Mouse (Mus musculus) CH12.LX (cell line): ENCODE measurements at regions not wholly inside any gene's neighbourhood (a gene's known extent, or its start where the extent isn't known, plus 50 kb on each side); places are given as distances from the start of the nearest gene placed in this dataset.

ENCODE experiments used
- DNase-seq: peaks from one replicate; pipeline ENCODE4 v3.0.0-alpha.2; 2013; ENCODE audit errors: extremely low read depth
- H3K27ac ChIP-seq: 2 replicates; pipeline ENCODE4 v1.5.1; 2012; ENCODE audit warnings: low read depth, mild to moderate bottlenecking, control low read depth, moderate library complexity; ENCODE audit not compliant: insufficient read depth
- H3K27me3 ChIP-seq: replicated peaks from 2 replicates; pipeline ENCODE3; 2012; ENCODE audit warnings: inconsistent platforms
- H3K36me3 ChIP-seq, 2 experiments: replicated peaks in 1 of 2; 2 replicates each; pipeline versions ENCODE3 to v1.6.1; 2012; ENCODE audit warnings: inconsistent platforms in 1 of 2, low read length in 1 of 2, mild to moderate bottlenecking in 1 of 2, mixed read lengths in 1 of 2, moderate library complexity in 1 of 2; ENCODE audit not compliant: control insufficient read depth in 1 of 2, insufficient read depth in 1 of 2
- H3K4me1 ChIP-seq, 2 experiments: 2 replicates each; pipeline ENCODE4 v1.6.1; 2012; ENCODE audit warnings: inconsistent platforms in 1 of 2, moderate library complexity in 1 of 2; ENCODE audit not compliant: insufficient read depth in 2 of 2, control insufficient read depth in 1 of 2
- H3K4me2 ChIP-seq: 2 replicates; pipeline ENCODE4 v1.6.1; 2012; ENCODE audit warnings: low read depth, mild to moderate bottlenecking, control low read depth; ENCODE audit not compliant: poor library complexity, insufficient read depth, severe bottlenecking
- H3K4me3 ChIP-seq, 3 experiments: fragments of 150-350 bp in 1 of 3; sonication (generic) in 1 of 3; replicated peaks in 1 of 3; 2 replicates each; pipeline versions ENCODE3 to v1.5.1; 2011 to 2012; ENCODE audit warnings: low read depth in 2 of 3, low read length in 2 of 3, mild to moderate bottlenecking in 2 of 3, moderate library complexity in 2 of 3, control low read depth in 1 of 3, improper control_type of control experiment in 1 of 3, inconsistent platforms in 1 of 3, mixed read lengths in 1 of 3; ENCODE audit not compliant: poor library complexity in 1 of 3
- H3K79me2 ChIP-seq: replicated peaks from 2 replicates; pipeline ENCODE4 v1.6.1; 2012; ENCODE audit warnings: mild to moderate bottlenecking, moderate library complexity; ENCODE audit not compliant: control insufficient read depth, poor library complexity, insufficient read depth, severe bottlenecking; ENCODE audit errors: extremely low read depth
- H3K9ac ChIP-seq: 2 replicates; pipeline ENCODE4 v1.6.1; 2012; ENCODE audit warnings: low read depth, mild to moderate bottlenecking, control low read depth, moderate library complexity; ENCODE audit not compliant: insufficient read depth
- H3K9me3 ChIP-seq: replicated peaks from 2 replicates; pipeline ENCODE3; 2012; ENCODE audit warnings: low read length, inconsistent platforms, mixed read lengths
- CHD1 ChIP-seq: IDR thresholded peaks from 2 replicates; pipeline ENCODE4 v1.6.1; 2012; ENCODE audit warnings: low read depth, low read length, improper control_type of control experiment, inconsistent platforms
- CHD2 ChIP-seq: IDR thresholded peaks from 2 replicates; pipeline ENCODE4 v1.6.1; 2011; ENCODE audit warnings: low read length, improper control_type of control experiment
- ELF1 ChIP-seq: IDR thresholded peaks from 2 replicates; pipeline ENCODE4 v1.6.1; 2014; ENCODE audit warnings: low read depth, mild to moderate bottlenecking, inconsistent platforms, low read length, improper control_type of control experiment
- EP300 ChIP-seq: IDR thresholded peaks from 2 replicates; pipeline ENCODE4 v1.6.1; 2011; ENCODE audit warnings: low read length, improper control_type of control experiment
- ETS1 ChIP-seq: conservative IDR thresholded peaks from 2 replicates; pipeline ENCODE4 v1.6.1; 2012; ENCODE audit warnings: low read depth, mild to moderate bottlenecking, inconsistent platforms, low read length, improper control_type of control experiment, moderate library complexity
- JUN ChIP-seq: IDR thresholded peaks from 2 replicates; pipeline ENCODE4 v1.6.1; 2011; ENCODE audit warnings: low read depth, mild to moderate bottlenecking, low read length, improper control_type of control experiment, moderate library complexity; ENCODE audit not compliant: insufficient read depth
- KAT2A ChIP-seq: IDR thresholded peaks from 2 replicates; pipeline ENCODE4 v1.6.1; 2012; ENCODE audit warnings: low read length, improper control_type of control experiment, inconsistent platforms; ENCODE audit not compliant: insufficient replicate concordance
- MAX ChIP-seq: IDR thresholded peaks from 2 replicates; pipeline ENCODE4 v1.6.1; 2011; ENCODE audit warnings: low read length, improper control_type of control experiment
- MAZ ChIP-seq: IDR thresholded peaks from 2 replicates; pipeline ENCODE4 v1.6.1; 2012; ENCODE audit warnings: low read depth, mild to moderate bottlenecking, inconsistent platforms, low read length, improper control_type of control experiment, moderate library complexity
- NRF1 ChIP-seq: IDR thresholded peaks from 2 replicates; pipeline ENCODE4 v1.6.1; 2014; ENCODE audit warnings: low read depth, mild to moderate bottlenecking, inconsistent platforms, low read length, improper control_type of control experiment, moderate library complexity
- PAX5 ChIP-seq: IDR thresholded peaks from 2 replicates; pipeline ENCODE4 v1.6.1; 2012; ENCODE audit warnings: low read length, inconsistent platforms, mixed read lengths
- RAD21 ChIP-seq: IDR thresholded peaks from 2 replicates; pipeline ENCODE4 v1.6.1; 2011; ENCODE audit warnings: low read depth, mild to moderate bottlenecking, low read length, improper control_type of control experiment, moderate library complexity
- RCOR1 ChIP-seq: conservative IDR thresholded peaks from 2 replicates; pipeline ENCODE4 v1.6.1; 2012; ENCODE audit warnings: low read depth, mild to moderate bottlenecking, inconsistent platforms, low read length, improper control_type of control experiment
- SIN3A ChIP-seq: IDR thresholded peaks from 2 replicates; pipeline ENCODE4 v1.6.1; 2012; ENCODE audit warnings: low read length, improper control_type of control experiment, inconsistent platforms
- TCF12 ChIP-seq: IDR thresholded peaks from 2 replicates; pipeline ENCODE4 v1.6.1; 2014; ENCODE audit warnings: low read depth, mild to moderate bottlenecking, inconsistent platforms, low read length, improper control_type of control experiment
- UBTF ChIP-seq: IDR thresholded peaks from 2 replicates; pipeline ENCODE4 v1.6.1; 2012; ENCODE audit warnings: low read depth, mild to moderate bottlenecking, inconsistent platforms, low read length, improper control_type of control experiment, moderate library complexity
- USF1 ChIP-seq: IDR thresholded peaks from 2 replicates; pipeline ENCODE4 v1.6.1; 2014; ENCODE audit warnings: low read depth, mild to moderate bottlenecking, inconsistent platforms, low read length, improper control_type of control experiment
- ZMIZ1 ChIP-seq: IDR thresholded peaks from 2 replicates; pipeline ENCODE4 v1.6.1; 2012; ENCODE audit warnings: low read depth, mild to moderate bottlenecking, inconsistent platforms, low read length, improper control_type of control experiment
- ZNF384 ChIP-seq: IDR thresholded peaks from 2 replicates; pipeline ENCODE4 v1.6.1; 2012; ENCODE audit warnings: low read depth, low read length, improper control_type of control experiment, inconsistent platforms
- dilution Hi-C: fragments of 300-500 bp; cut with MboI; formaldehyde crosslinking; loops from 2 replicates; pipeline ENCODE4 v1.14.3; 2020; ENCODE audit warnings: low sequenced_read_pairs; ENCODE audit not compliant: extremely low pct_unique_long_range_greater_than_20kb, extremely low pct_ligation_motif_present
- in situ Hi-C: fragments of 300-500 bp; cut with MboI; formaldehyde crosslinking; loops from 3 replicates; pipeline ENCODE4 v1.14.3; 2019; ENCODE audit warnings: low sequenced_read_pairs, low pct_ligation_motif_present, low pct_unique_long_range_greater_than_20kb, mixed read lengths

DNA sequence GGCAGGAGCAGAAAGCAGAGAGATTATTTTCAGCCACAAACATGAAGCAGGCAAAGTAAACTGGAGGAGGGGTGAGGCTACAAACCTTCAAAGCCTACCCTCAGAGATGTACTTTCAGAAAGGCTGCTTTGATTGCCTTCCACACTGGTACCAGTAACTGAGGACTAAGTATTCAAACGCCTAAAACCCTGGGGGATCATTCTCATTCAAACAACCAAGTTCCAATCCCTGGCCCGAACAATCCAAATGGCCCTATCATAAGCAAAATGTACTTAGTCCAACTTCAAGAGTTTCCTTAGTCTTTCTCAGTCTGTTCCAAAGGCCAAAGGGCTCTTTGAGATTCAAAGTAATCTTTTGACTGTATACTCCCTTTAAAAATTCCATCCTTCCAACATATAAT is 270.5 kb downstream of the Foxa2 start:
- peaks cover 3% of the 10 kb centered on the region for H3K9me3 ChIP-seq
- H3K36me3 ChIP-seq = no peaks in the 10 kb centered on the region
- no peak for DNase-seq
- no peaks in the 10 kb centered on the region for H3K4me1 ChIP-seq
- H3K9ac ChIP-seq = no peak overlapping the region
- no peak overlapping the region for H3K4me3 ChIP-seq
- H3K4me2 ChIP-seq = no peak overlapping the region
- H3K79me2 ChIP-seq = no peaks in the 10 kb centered on the region
- TF ChIP-seq SIN3A (no peak), USF1 (no peak), RAD21 (no peak), ELF1 (no peak), KAT2A (no peak), JUN (no peak), MAX (no peak)
- H3K27ac ChIP-seq = no peak overlapping the region
- dilution Hi-C loops (no loop called here), in situ Hi-C loops (no loop called here)
- no peaks in the 10 kb centered on the region for H3K27me3 ChIP-seq

DNA sequence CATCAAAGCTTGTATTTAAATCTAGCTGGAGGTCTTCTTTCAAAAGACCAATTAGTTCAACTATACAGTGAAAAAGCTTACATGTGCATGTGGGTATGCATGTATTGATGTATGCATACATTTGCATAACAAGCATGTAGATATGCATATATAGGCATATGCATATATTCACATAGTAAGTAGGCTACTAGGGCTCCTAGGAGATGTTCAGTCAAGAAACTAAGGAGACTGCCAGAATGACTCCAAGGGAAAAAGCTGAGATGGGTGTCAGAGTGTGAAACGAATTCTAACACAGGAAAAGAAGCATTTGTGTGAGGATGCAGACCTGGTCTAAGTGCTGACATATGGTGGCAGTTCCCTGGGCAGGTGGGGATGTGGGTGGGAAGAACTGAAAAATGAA is 274.2 kb downstream of the Foxa2 start:
- Histone ChIP-seq H3K27ac (no peak overlapping the region), H3K4me2 (no peak overlapping the region), H3K36me3 (no peaks in the 10 kb centered on the region), H3K9me3 (no peaks in the 10 kb centered on the region), H3K9ac (no peak overlapping the region), H3K27me3 (no peaks in the 10 kb centered on the region), H3K4me3 (no peak overlapping the region), H3K79me2 (no peaks in the 10 kb centered on the region), H3K4me1 (0 out of 4 replicates have a peak, but pooled peaks cover 2 to 3% of the 10 kb centered on the region in 2 experiments)
- in situ Hi-C loops (no loop called here), dilution Hi-C loops (no loop called here)
- TF ChIP-seq ETS1 = no peak
- no peak for TF ChIP-seq CHD2
- no peak for TF ChIP-seq PAX5
- no peak for TF ChIP-seq NRF1
- no peak for TF ChIP-seq EP300
- TF ChIP-seq JUN = no peak
- no peak for TF ChIP-seq ZNF384
- TF ChIP-seq MAX = no peak
- TF ChIP-seq MAZ = no peak
- no peak for TF ChIP-seq CHD1
- TF ChIP-seq TCF12 = no peak
- TF ChIP-seq UBTF = no peak
- no peak for TF ChIP-seq ELF1
- no peak for TF ChIP-seq RCOR1
- TF ChIP-seq ZMIZ1 = no peak
- TF ChIP-seq RAD21 = no peak
- DNase-seq = no peak
